Mouse (Mus musculus): ENCODE data around the gene Prrt1. TPM values are rescaled to one million over a fixed set of nuclear protein-coding genes. Genes with fewer than 3 reads are reported as not detected.

The Prrt1 gene
- total RNA-seq, 1 experiment from 2014 or later, result not detected

DNA sequence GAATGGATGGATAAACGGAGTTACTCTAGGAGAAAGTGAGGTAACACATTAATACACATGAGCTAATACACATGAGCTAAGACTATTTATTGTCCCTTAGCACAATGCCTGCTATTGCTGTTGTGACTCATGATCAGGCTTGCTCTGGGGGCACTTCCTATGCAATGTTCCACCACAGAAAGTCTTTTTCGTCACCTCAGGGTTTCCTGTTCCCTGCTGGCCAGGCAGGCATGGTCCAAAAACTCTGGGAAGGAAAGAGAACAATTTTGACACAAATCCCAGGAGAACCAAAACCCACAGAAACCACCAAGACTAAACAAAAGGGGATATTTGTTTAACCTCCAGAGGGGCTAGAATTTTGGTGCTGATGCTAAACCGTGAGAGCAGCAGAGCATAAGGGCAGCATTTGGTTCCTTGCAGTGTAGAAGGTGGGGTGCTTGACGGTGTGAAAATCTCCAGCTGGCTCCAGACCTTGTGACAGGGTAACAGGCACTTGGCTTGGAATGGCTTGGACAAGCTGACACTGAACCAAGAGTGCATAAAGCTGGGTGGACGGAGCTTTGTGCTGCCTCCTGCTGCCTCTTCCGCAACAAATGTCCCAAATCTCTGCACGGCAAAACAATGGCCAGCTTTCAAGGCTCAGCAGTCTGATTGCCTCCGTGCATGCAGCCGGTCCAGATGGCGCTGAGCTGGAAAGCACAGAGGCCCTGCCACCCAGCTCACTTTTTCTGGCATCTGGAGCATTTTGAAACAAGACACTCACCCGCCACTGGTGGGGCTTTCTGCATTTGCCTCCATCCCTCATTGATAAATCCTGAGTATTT, 11.7 kb downstream of the Prrt1 start:
- no peak for ATAC-seq (replicated peaks in 1 of 2; ENCODE audit: insufficient read depth in 1 of 2, low FRiP score in 2 of 2, low TSS enrichment in 1 of 2, low read depth in 1 of 2, poor library complexity in 2 of 2, severe bottlenecking in 2 of 2)

DNA sequence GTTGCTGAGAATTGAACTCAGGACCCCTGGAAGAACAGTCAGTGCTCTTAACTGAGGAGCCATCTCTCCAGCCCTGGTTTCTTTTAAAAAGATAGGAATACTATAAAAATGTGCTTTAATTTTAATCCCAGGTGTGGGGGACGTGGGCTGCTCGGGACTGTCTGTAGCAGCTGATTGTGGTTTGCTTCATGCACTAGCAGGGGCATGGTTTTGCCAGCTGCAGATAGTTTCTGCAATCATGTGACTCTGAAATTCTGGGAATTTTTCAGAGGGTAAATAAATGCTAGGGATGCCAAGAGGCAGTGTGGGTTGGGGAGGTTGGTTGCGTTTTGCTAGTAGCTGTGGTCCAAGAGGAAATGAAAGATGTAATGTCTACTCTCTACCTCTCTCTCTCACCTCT, 12.6 kb downstream of the Prrt1 start:
- ATAC-seq (replicated peaks in 1 of 2; ENCODE audit: insufficient read depth in 1 of 2, low FRiP score in 2 of 2, low TSS enrichment in 1 of 2, low read depth in 1 of 2, poor library complexity in 2 of 2, severe bottlenecking in 2 of 2), result no peak

DNA sequence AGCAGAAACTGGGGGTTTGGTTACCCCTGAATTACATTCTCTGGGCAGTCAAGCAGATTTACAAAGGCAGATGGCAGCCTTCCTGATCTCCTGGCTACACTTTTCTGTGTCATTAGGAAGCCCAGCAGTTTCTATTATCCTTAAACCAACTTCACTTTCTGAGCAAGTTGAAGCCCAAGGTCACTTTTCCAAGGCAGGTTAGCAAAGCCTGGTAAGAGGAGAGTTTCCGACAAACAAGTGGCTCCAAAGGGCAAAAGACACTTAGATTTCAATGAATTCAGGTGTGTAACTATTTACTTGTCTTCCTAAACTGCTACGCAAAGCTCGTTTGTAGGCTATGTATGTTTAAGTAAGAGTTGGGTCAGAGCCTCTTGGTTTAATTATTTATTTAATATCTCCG, 14.0 kb downstream of the Prrt1 start:
- ATAC-seq (replicated peaks in 1 of 2; ENCODE audit: insufficient read depth in 1 of 2, low FRiP score in 2 of 2, low TSS enrichment in 1 of 2, low read depth in 1 of 2, poor library complexity in 2 of 2, severe bottlenecking in 2 of 2), result no peak

DNA sequence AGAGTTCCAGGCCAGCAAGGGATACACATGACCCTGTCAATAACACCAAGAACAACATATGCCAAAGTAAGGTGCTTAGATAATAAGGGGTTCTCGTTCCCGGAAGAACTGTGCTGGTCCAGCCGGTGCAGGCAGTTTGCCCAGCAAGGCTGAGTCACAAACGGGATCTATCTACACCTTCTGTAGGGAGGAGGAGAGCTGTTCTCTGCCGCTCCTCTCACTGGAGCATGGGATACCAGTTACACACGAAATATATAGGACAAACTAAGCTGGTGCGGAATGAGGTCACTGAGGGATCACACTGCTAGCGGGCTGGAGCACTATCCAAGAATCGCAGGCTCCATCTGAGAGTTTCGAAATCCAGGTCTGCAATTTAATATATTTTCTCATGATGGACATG, 14.6 kb downstream of the Prrt1 start:
- no peak for ATAC-seq (replicated peaks in 1 of 2; ENCODE audit: insufficient read depth in 1 of 2, low FRiP score in 2 of 2, low TSS enrichment in 1 of 2, low read depth in 1 of 2, poor library complexity in 2 of 2, severe bottlenecking in 2 of 2)

- peak; percentile 79 to 86 for ATAC-seq (replicated peaks in 1 of 2; ENCODE audit: insufficient read depth in 1 of 2, low FRiP score in 2 of 2, low TSS enrichment in 1 of 2, low read depth in 1 of 2, poor library complexity in 2 of 2, severe bottlenecking in 2 of 2)
Observed at GRCm38 (mm10) chr17:34644608-34645007, 15.3 kb downstream of the Prrt1 start, which contains the start of gene Fkbpl. Fkbpl (plus strand) TSS chr17:34644764.

- no peak for ATAC-seq (replicated peaks in 1 of 2; ENCODE audit: insufficient read depth in 1 of 2, low FRiP score in 2 of 2, low TSS enrichment in 1 of 2, low read depth in 1 of 2, poor library complexity in 2 of 2, severe bottlenecking in 2 of 2)
Observed at GRCm38 (mm10) chr17:34645256-34645829, 16.0 kb downstream of the Prrt1 start.

DNA sequence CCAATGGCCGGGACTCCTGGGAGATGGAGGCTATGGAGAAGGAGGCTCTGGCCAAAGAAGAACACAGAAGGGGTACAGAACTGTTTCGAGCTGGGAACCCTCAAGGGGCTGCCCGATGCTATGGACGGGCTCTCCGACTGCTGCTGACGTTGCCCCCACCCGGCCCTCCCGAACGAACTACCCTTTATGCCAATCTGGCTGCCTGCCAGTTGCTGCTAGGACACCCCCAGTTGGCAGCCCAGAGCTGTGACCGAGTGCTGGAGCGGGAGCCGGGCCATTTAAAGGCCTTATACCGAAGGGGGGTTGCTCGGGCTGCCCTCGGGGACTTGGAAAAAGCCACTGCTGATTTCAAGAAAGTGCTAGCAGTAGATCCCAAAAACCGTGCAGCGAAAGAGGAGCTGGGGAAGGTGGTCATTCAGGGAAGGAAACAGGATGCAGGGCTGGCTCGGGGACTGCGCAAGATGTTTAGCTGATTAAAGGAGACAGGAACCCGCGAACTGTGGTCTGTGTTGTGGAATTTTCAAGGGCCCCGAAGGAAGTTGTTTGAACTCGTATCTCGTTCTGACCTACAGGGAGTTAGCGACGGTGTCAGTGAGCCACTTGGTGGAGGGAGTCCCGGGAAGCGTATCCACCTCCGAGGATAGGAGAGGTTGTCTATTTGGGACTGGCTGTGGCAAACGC, 16.6 kb downstream of the Prrt1 start:
- ATAC-seq (replicated peaks in 1 of 2; ENCODE audit: insufficient read depth in 1 of 2, low FRiP score in 2 of 2, low TSS enrichment in 1 of 2, low read depth in 1 of 2, poor library complexity in 2 of 2, severe bottlenecking in 2 of 2), result no peak

- ATAC-seq (replicated peaks in 1 of 2; ENCODE audit: insufficient read depth in 1 of 2, low FRiP score in 2 of 2, low TSS enrichment in 1 of 2, low read depth in 1 of 2, poor library complexity in 2 of 2, severe bottlenecking in 2 of 2), result peak; percentile 93
Observed at GRCm38 (mm10) chr17:34646906-34647787, 17.8 kb downstream of the Prrt1 start, which contains the start of gene Atf6b. Atf6b (plus strand) TSS chr17:34647146.

GRCm38 (mm10) chr17:34648141-34648890, 19.0 kb downstream of the Prrt1 start:
- no peak for ATAC-seq (replicated peaks in 1 of 2; ENCODE audit: insufficient read depth in 1 of 2, low FRiP score in 2 of 2, low TSS enrichment in 1 of 2, low read depth in 1 of 2, poor library complexity in 2 of 2, severe bottlenecking in 2 of 2)

DNA sequence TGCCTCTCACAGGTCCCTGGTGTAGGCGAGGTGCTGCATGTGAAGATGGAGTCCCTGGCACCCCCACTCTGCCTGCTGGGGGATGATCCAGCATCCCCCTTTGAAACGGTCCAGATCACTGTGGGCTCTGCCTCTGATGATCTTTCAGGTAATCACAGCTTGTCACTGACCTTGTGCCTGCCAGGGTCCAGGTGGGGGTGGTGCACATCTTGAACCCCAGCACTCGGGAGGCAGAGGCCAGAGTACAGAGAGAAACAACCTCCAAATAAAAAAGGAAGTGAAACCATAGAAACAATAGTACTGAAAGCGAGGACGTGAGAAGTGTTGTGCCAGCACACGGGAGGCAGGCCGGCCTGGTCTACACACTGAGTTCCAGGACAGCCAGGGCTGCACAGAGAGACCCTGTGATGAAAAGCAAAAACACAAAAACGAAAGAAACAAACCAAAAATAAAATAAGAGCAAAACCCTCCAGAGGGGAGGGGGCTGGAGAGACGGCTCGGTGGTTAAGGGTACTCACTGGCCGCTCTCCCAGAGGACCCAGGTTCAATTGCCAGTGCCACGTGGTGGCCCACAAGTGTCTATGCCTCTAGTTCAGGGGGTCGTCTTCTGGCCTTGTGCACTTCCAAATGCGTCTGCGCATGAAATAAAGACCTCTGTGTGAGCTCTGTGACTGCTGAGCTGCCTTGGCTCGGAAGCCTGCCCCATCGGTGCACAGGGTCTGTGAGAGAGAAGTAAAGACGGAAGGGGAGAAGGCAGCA, 20.0 kb downstream of the Prrt1 start:
- no peak for ATAC-seq (replicated peaks in 1 of 2; ENCODE audit: insufficient read depth in 1 of 2, low FRiP score in 2 of 2, low TSS enrichment in 1 of 2, low read depth in 1 of 2, poor library complexity in 2 of 2, severe bottlenecking in 2 of 2)

- ATAC-seq (replicated peaks in 1 of 2; ENCODE audit: insufficient read depth in 1 of 2, low FRiP score in 2 of 2, low TSS enrichment in 1 of 2, low read depth in 1 of 2, poor library complexity in 2 of 2, severe bottlenecking in 2 of 2), result no peak
Observed at GRCm38 (mm10) chr17:34650781-34651180, 21.4 kb downstream of the Prrt1 start.

DNA sequence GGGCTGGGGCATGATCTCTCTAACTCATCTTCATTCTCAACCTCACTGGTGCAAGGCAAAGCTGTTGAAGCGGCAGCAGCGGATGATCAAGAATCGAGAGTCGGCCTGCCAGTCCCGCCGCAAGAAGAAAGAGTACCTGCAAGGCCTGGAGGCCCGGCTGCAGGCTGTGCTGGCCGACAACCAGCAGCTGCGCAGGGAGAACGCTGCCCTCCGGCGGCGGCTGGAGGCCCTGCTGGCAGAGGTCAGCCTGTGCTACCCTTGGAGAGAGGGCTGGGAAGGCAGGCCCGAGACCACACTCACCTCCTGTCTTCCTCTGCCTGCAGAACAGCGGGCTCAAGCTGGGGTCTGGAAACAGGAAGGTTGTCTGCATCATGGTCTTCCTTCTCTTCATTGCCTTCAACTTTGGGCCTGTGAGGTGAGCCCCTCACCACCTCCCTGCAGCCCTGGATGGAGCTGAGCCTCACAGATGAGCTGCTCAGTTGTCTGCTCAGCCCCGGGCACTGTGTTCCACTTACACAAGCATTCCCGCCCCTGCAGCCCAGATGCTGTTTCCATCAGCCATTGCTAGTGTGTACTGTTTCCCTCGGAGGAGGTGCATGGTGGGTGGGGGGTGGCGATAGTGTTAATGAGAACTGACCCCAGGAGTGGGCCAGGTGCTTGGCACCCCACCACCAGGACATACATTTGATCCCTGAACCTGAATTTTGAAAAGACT, 22.3 kb downstream of the Prrt1 start:
- 0 out of 4 replicates have a peak, but pooled peaks of 1 of the 2 experiments have one; percentile 24 for ATAC-seq (replicated peaks in 1 of 2; ENCODE audit: insufficient read depth in 1 of 2, low FRiP score in 2 of 2, low TSS enrichment in 1 of 2, low read depth in 1 of 2, poor library complexity in 2 of 2, severe bottlenecking in 2 of 2)

- ATAC-seq (replicated peaks in 1 of 2; ENCODE audit: insufficient read depth in 1 of 2, low FRiP score in 2 of 2, low TSS enrichment in 1 of 2, low read depth in 1 of 2, poor library complexity in 2 of 2, severe bottlenecking in 2 of 2), result no peak
Observed at GRCm38 (mm10) chr17:34652546-34652945, 23.2 kb downstream of the Prrt1 start.

- ATAC-seq (replicated peaks in 1 of 2; ENCODE audit: insufficient read depth in 1 of 2, low FRiP score in 2 of 2, low TSS enrichment in 1 of 2, low read depth in 1 of 2, poor library complexity in 2 of 2, severe bottlenecking in 2 of 2), result no peak
Observed at GRCm38 (mm10) chr17:34652985-34653384, 23.7 kb downstream of the Prrt1 start.

DNA sequence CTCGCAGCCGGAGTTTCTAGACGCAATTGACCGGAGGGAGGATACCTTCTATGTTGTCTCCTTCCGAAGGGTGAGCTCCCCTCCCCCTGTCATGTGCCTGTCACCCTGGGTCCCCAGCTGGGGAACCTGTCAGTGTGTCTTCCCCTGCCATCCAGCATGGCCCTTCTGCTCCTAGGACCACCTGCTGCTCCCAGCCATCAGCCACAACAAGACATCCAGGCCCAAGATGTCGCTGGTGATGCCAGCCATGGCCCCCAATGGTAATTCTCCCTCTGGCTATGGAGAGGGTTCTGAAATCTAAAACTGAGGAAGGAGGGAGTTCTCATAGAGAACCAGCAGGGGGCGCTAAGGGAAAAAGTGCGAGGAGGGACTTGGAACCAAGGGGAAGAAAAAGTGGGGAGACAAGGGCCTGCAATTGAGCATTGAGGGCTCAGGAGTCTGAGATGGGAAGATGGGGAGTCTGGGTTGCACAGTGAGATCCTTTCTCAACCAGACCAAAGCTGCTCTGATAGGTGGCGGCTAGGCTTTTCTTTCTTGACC, 24.5 kb downstream of the Prrt1 start:
- ATAC-seq (replicated peaks in 1 of 2; ENCODE audit: insufficient read depth in 1 of 2, low FRiP score in 2 of 2, low TSS enrichment in 1 of 2, low read depth in 1 of 2, poor library complexity in 2 of 2, severe bottlenecking in 2 of 2), result peak in 1 of 2 experiments; percentile 29; a peak in 1 of 4 replicates
